Mouse (Mus musculus): ENCODE measurements around the gene Smarcal1. TPM values are rescaled to one million over a fixed set of nuclear protein-coding genes. Genes with fewer than 3 reads are reported as not detected.

Gene Smarcal1
- polyA plus RNA-seq, 2 experiments from 2014 or later = 13.7 to 15.9 TPM

Other genes starting within 250 kb of the Smarcal1 start
- not detected for gene March4, start 46.3 kb upstream of the Smarcal1 start, polyA plus RNA-seq (2017; shearing (Covaris generic))
- not detected for gene Ankar, start 117.3 kb downstream of the Smarcal1 start, polyA plus RNA-seq (2017; shearing (Covaris generic))
- gene Rpl37a, start 128.0 kb downstream of the Smarcal1 start, polyA plus RNA-seq (2017; shearing (Covaris generic)) = 1,000 to 10,000 TPM; 2,620 to 2,910 TPM
- not detected for gene Igfbp2, start 241.3 kb downstream of the Smarcal1 start, polyA plus RNA-seq (2017; shearing (Covaris generic))